Mouse (Mus musculus) retina, postnatal 7 days (tissue): ENCODE measurements around the gene Prom1.

Experiments
- DNase-seq: peaks from one replicate; pipeline ENCODE4 v3.0.0-alpha.2; 2012; ENCODE audit warnings: low read depth, low spot score

Prom1 gene

DNA sequence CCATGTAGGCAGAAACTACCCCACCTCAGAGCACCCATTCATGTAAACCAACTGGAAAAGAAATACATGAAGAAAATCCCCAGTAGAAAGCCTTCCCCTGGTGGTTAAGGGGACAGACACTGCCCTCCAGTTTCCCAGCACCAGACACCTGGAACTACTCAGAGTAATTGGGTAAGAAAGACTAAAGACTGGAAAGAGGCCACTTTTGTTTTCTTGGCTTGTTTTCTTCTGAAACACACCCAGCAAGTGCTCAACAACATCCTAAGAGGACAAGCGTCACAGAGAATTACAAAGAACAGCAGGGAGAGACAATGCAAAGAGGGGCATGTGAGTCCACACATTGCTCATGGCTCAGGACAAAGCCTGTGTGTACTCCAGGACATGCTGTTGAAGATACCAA, 20.7 kb downstream of the Prom1 start:
- DNase-seq = no peak

DNA sequence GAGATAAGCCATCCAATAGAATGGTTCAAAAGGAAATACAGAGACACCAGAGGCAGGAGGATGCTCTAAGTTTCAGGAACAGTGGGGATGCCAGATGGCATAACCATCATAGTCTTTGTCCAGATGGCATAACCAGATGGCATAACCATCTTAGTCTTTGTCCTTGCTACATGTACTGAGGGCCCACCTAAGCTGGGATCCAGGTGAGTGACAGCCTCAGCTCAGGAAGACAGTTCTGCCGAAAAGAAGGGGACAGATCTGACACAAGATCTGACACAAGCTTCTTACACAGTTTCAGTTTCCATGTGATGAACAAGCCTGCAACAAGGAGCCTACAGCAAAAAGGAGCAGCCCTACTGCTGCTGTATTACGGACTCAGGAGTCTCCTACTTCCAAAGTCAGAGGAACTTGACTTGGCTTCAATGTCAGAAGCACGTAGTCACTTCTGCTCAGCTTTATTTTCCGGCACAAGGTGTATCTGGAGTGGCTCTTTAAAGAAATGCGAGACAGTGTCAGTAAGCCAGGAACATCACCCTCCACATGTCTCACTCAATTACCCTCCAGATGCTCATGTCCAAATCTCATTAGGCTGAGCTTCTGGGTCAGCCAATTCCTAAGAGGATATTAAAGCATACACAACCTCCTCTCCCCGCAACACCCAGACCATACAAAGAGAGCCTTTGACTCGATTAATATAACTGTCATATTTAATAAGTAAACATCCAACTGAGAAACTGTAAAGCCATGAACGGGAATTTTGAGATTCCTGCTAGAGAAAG, 21.4 kb downstream of the Prom1 start:
- DNase-seq = peak; percentile 88

DNA sequence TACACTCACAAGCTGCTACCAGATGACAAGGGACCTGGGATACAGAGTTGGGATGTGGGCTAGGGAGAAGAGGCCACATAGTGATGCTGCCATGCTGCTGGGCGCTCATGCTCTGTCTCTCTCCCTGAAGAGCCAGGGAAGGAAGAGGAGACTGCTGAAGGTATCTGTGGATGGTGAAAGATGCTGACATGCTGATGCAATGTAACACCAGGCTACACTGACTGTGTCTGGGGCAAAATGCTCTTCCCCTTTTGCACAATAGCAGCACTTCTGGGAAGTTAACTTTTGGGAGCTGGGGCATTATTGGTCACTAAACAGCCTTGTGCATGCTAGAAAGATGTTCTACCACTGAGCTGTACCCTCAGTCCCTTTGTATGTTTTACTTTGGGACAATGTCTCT, 26.4 kb downstream of the Prom1 start:
- DNase-seq = no peak

- no peak for DNase-seq
Measured at GRCm38 (mm10) chr5:44073634-44074033, 28.2 kb downstream of the Prom1 start.

DNA sequence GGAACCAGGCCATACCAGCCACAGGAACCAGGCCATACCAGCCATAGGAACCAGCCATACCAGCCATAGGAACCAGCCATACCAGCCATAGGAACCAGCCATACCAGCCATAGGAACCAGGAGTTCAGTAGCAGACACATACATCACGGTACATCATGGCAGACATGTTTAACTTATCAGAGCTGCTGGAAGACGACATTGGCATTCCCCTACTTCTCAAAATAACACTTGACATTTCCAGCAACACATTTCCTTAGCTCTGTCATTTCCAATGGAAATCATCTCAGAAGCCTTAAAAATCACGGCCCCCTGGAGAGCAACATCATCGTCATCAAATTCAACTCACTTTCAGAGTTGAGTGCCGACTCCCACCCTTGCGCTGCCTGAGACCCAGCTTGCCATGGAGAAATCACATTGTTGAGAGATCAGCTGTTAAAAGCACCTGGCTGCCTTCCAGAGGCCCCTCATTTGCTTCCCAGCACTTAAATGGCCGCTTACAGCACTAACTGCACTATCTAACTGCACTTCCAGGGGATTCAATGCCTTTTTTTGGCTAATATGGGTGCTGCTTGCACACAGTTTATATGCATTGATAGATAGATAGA, 31.2 kb downstream of the Prom1 start:
- no peak for DNase-seq

- DNase-seq = no peak
Measured at GRCm38 (mm10) chr5:44058258-44058657, 43.6 kb downstream of the Prom1 start.

DNA sequence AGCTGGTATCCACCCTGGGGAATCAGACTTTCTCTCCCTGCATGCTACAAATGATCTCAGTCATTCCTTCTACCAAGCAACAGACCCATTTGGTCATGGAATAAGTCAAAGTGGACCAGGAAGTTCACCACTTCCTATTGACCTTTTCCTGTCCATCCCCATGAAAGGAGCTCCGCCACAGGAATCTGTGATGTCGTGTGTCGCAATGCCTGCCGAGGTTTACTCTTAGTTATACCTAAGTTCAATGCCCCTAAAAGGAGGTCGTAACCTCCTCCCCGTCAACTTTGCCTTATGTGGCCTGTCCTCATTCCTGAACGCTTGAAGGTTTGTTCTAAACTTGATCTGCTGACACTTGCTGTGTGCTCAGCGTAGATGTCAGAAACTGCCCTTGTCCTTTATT, 51.6 kb downstream of the Prom1 start:
- no peak for DNase-seq

- DNase-seq = no peak
Measured at GRCm38 (mm10) chr5:44049395-44049976, 52.3 kb downstream of the Prom1 start.

- peak; percentile 39 for DNase-seq
Measured at GRCm38 (mm10) chr5:44048568-44049363, 53.1 kb downstream of the Prom1 start.

DNA sequence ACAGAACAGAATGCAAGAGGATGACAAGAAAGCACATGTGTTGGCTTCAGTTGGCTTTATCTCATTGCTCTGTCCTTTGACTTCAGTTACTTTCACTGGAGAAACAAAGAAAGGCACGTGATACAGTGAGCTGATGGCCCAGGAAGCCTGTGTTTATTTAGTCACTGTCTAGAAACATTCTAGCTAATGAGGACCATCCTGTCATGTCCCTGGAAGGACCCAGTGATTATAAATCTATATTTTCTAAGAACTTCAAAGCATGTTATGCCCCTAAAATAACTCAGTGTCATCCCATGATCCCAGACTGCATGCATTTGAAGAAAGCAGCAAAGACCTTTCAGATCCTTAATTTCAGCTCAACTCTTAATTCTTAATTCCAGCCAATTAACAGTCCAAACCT, 60.1 kb downstream of the Prom1 start:
- no peak for DNase-seq

- DNase-seq = no peak
Measured at GRCm38 (mm10) chr5:44041056-44041455, 60.8 kb downstream of the Prom1 start.

- DNase-seq = no peak
Measured at GRCm38 (mm10) chr5:43998295-43998989, 103.4 kb downstream of the Prom1 start.

DNA sequence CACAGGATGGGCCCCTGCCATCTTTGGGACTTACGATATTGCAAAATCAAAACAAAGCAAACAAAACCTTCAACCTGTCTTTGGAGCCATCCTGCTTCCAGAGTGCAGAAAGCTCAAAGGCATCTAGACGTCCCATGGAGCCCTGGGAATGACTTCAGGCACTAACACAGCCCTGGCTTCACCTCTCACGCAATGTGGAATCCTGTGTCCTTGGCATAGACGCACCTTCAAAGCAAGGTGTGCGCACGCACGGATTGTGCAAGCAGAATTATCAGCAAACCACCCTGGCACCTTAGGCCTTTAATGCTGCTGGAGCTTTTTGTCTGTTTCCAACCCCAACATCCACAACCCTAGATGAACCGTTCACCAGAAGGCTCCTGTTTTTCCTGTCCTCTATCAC, 104.2 kb downstream of the Prom1 start:
- no peak for DNase-seq

DNA sequence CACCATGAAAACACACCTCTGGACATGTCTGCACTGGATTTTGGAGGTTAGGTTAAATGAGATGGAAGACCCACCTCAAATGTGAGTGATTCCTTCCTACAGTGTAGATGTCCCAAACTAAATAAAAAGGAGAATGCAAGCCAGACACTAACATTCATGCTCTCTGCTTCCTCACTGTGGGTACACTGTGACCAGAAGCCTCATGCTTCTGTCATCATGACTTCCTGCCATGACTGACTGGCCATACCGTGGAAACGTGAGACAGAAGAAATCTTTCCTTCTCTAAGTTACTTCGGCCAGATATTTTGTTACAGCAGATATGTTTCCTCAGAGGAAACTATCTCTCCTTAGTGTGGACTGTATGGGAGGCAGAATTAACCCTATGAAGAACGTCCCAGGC, 105.7 kb downstream of the Prom1 start:
- DNase-seq = no peak

DNA sequence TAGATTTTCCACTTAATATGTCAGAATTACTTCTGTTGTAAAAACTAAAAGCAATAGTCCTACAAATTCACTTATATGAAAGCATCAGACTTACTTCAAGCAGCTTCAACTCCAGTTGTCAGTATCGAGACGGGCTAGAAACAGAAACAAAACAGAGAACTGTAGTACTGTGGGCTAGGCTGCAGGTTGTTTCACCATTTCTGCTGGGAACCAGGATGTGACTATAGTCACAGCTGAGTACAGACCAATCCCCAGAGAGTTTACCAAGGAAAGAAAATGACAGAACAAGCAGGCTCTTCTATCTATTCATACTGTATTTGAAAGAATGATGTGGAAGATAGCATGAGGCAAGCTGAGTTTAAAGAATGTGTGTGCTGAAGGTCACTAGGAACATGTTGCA, 106.9 kb downstream of the Prom1 start:
- no peak for DNase-seq

GRCm38 (mm10) chr5:43990316-43990715, 111.5 kb downstream of the Prom1 start:
- peak; percentile 6 for DNase-seq

- DNase-seq = no peak
Measured at GRCm38 (mm10) chr5:43989017-43989416, 112.8 kb downstream of the Prom1 start.

GRCm38 (mm10) chr5:43986212-43986611, 115.6 kb downstream of the Prom1 start:
- no peak for DNase-seq

- DNase-seq = no peak
Measured at GRCm38 (mm10) chr5:43982896-43983295, 118.9 kb downstream of the Prom1 start.

GRCm38 (mm10) chr5:43981620-43982019, 120.2 kb downstream of the Prom1 start, which contains the start of gene Fgfbp1:
Gene Fgfbp1 (minus strand): TSS chr5:43981779.
- no peak for DNase-seq

GRCm38 (mm10) chr5:43980397-43980796, 121.4 kb downstream of the Prom1 start:
- no peak for DNase-seq
